Mouse (Mus musculus) heart, embryonic 16.5 days (tissue): ENCODE results near the gene Rbmxl1. TPM values are rescaled to one million over a fixed set of nuclear protein-coding genes. Genes with fewer than 3 reads are reported as not detected.
"Not testable (repeated sequence)": the region's sequence is repeated elsewhere in the genome, so short reads cannot be mapped to it uniquely, and the experiment has no call there.

Experiments used
- ATAC-seq: fragments of 200-750 bp; cut with Nextera tagmentation; replicated peaks from 2 replicates; pipeline ENCODE4 v1.8.0; 2017; ENCODE audit warnings: moderate number of reproducible peaks; ENCODE audit not compliant: insufficient read depth, low FRiP score; ENCODE audit errors: extremely low read depth
- H3K27ac ChIP-seq: fragments of 300-500 bp; sonication (generic); 2 replicates; pipeline ENCODE4 v1.5.1; 2014; ENCODE audit warnings: mild to moderate bottlenecking, low read length, control low read depth, moderate library complexity
- H3K27me3 ChIP-seq: fragments of 300-500 bp; sonication (generic); 2 replicates; pipeline ENCODE4 v1.6.1; 2014; ENCODE audit warnings: low read length, mixed read lengths; ENCODE audit not compliant: control insufficient read depth, insufficient read depth
- H3K36me3 ChIP-seq: fragments of 300-500 bp; sonication (generic); 2 replicates; pipeline ENCODE4 v1.6.1; 2014; ENCODE audit not compliant: control insufficient read depth, insufficient read depth
- H3K4me1 ChIP-seq: fragments of 300-500 bp; sonication (generic); 2 replicates; pipeline ENCODE4 v1.6.1; 2014; ENCODE audit warnings: low read length, mixed read lengths; ENCODE audit not compliant: control insufficient read depth, insufficient read depth
- H3K4me2 ChIP-seq: fragments of 300-500 bp; sonication (generic); 2 replicates; pipeline ENCODE4 v1.6.1; 2014; ENCODE audit warnings: low read depth, mild to moderate bottlenecking, control low read depth, low read length
- H3K4me3 ChIP-seq: fragments of 300-500 bp; sonication (generic); 2 replicates; pipeline ENCODE4 v1.5.1; 2014; ENCODE audit warnings: mild to moderate bottlenecking, control low read depth, low read length
- H3K9ac ChIP-seq: fragments of 300-500 bp; sonication (generic); 2 replicates; pipeline ENCODE4 v1.6.1; 2014; ENCODE audit warnings: low read length, control low read depth
- H3K9me3 ChIP-seq: fragments of 300-500 bp; sonication (generic); replicated peaks from 2 replicates; pipeline ENCODE4 v1.6.1; 2016; ENCODE audit warnings: low read length; ENCODE audit not compliant: control insufficient read depth
- WGBS: fragments of 180-500 bp; shearing (Covaris S2); extraction: QIAGEN DNeasy Blood & Tissue Kit; methylation state at CpG from one replicate; pipeline ENCODE4 v1.1.7; 2014; 5-methylcytosine and 5-hydroxymethylcytosine counted together
- polyA plus RNA-seq: library from polyadenylated mRNA; unstranded; fragments of >200 nt; fragmentation: Nextera tagmentation; extraction: Ambion mirVana; gene quantifications from 2 replicates; pipeline ENCODE4 v1.2.1, GENCODE M21; 2015

Rbmxl1 gene
- polyA plus RNA-seq, 1 experiment from 2014 or later: 138 TPM

DNA sequence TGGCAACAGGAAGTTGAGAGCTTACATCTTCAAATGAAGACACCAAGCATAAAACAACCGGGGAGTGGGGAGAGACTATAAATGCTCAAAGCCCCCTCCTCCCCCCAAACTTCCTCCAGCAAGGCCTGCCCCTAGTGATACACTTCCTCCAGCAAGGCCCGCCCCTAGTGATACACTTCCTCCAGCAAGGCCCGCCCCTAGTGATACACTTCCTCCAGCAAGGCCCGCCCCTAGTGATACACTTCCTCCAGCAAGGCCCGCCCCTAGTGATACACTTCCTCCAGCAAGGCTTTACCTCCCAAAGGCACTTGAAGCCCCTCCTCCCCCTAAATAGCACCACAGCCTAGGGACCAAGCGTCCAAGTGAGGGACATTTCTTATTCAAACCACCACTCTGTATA is 34.0 kb upstream of the Rbmxl1 start:
- H3K9ac ChIP-seq, H3K4me1 ChIP-seq, H3K27me3 ChIP-seq, H3K4me2 ChIP-seq, H3K4me3 ChIP-seq, H3K27ac ChIP-seq, H3K9me3 ChIP-seq, ATAC-seq: not testable (repeated sequence)
- peaks cover 12% of the 10 kb centered on the region; the same call in 1 of the 2 replicates for H3K36me3 ChIP-seq
- WGBS: 98% methylated on average over 3 of the region's 6 CpGs

DNA sequence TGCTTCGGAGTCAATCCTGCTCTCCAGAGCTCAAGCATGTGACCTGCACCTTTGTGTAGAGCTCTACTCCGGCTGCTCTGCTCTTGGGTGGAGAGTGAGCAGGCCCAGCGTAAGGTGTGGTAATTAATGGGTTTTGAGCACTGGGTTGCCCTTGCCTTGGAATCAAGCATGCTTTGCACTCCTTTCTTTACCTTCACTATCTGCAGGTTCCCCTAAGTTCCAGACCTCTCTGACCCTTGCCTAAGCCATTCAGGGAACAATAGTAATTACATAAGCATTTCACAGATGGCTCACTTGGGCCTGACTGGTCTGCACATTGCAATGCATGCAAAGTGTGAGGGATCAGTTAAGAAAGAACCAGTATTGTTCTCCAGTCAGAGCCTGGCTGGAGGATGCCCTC is 29.1 kb upstream of the Rbmxl1 start:
- no peak for ATAC-seq
- 83% methylated on average over 3 of the region's 3 CpGs for WGBS
- peaks cover 14% of the 10 kb centered on the region; the same call in 1 of the 2 replicates for H3K36me3 ChIP-seq

DNA sequence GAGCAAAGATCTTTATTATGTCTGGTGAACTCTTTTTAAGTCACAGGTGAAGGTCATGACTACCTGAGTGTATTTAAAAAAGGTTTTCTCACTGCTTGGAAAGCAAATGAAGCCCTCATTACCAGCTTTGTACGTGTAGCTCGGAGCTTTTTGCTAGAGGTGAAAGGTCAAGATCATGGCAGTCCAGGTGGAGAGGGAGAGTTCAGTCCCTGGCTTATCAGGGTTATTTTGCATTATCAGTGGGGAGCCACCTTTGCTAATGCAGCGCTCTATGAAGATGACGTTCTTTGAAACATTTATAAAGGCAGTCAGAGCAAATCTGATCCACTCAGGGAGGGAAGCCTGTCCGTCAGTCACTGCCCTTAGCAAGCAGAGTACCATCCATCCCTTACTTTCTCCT is 28.0 kb upstream of the Rbmxl1 start:
- Histone ChIP-seq H3K9me3 (no peaks in the 10 kb centered on the region), H3K9ac (no peak overlapping the region), H3K36me3 (peaks cover 14% of the 10 kb centered on the region; the same call in 1 of the 2 replicates), H3K27ac (no peak overlapping the region), H3K4me1 (no peaks in the 10 kb centered on the region), H3K4me3 (no peak overlapping the region), H3K27me3 (no peaks in the 10 kb centered on the region), H3K4me2 (no peak overlapping the region)
- no peak for ATAC-seq
- WGBS: 83% methylated on average over 5 of the region's 5 CpGs

More for the DNA sequence above, 29.1 kb upstream of the Rbmxl1 start:
- no peak overlapping the region for H3K9ac ChIP-seq
- H3K4me1 ChIP-seq: no peaks in the 10 kb centered on the region
- H3K9me3 ChIP-seq: no peaks in the 10 kb centered on the region
- H3K4me3 ChIP-seq: no peak overlapping the region
- no peaks in the 10 kb centered on the region for H3K27me3 ChIP-seq
- H3K4me2 ChIP-seq: no peak overlapping the region
- H3K27ac ChIP-seq: no peak overlapping the region

DNA sequence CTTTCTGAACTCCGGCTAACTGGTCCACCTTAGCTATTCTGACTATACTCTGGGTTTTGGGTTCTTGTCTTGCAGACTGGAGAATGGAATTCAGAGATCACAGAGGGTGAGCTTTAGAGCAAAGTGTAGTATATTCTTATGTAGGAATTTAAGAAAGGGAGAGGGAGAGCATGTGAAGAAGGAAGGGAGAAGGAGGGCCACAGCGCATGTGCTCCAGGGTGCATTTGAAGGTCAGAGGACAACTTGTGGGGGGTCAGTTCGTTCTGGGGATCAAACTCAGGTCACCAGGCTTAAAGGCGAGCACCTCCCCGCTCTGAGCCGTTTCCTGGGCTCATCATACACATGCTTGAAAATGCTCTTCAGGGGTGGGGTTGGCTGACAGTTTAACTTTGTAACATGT is 25.3 kb upstream of the Rbmxl1 start:
- no peak overlapping the region for H3K4me2 ChIP-seq
- peaks cover 14% of the 10 kb centered on the region for H3K36me3 ChIP-seq
- H3K27me3 ChIP-seq: no peaks in the 10 kb centered on the region
- no peak for ATAC-seq
- 87% methylated on average over 6 of the region's 6 CpGs for WGBS
- H3K9me3 ChIP-seq: no peaks in the 10 kb centered on the region
- H3K27ac ChIP-seq: no peak overlapping the region
- no peak overlapping the region for H3K4me3 ChIP-seq
- no peak overlapping the region for H3K9ac ChIP-seq
- H3K4me1 ChIP-seq: no peaks in the 10 kb centered on the region

DNA sequence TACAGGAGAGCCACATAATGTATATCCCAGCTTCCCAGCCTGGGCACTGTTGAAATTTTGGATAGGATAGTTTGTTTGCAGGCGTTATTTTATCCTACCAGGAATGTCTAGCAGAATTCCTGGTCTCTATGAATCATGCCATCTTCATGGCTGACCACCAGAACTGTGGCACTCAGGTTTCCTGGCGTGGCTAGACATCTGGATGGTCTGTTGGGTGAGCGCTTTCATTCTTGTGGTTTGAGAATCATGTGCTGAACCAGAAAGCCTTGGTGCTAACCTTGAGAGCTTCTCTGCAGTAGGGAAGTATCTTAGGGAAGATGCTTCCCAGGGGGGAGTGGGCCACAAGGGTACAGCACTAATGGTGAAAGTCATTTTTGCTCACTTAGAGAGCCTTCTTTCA is 6.4 kb upstream of the Rbmxl1 start:
- Histone ChIP-seq H3K4me1 (peaks cover 7% of the 10 kb centered on the region), H3K9ac (no peak overlapping the region), H3K9me3 (no peaks in the 10 kb centered on the region), H3K4me2 (no peak overlapping the region), H3K36me3 (peaks cover 3% of the 10 kb centered on the region; the same call in 1 of the 2 replicates), H3K4me3 (no peak overlapping the region), H3K27ac (no peak overlapping the region), H3K27me3 (no peaks in the 10 kb centered on the region)
- no peak for ATAC-seq
- whole genome bisulfite sequencing: 85% methylated on average over 3 of the region's 3 CpGs

DNA sequence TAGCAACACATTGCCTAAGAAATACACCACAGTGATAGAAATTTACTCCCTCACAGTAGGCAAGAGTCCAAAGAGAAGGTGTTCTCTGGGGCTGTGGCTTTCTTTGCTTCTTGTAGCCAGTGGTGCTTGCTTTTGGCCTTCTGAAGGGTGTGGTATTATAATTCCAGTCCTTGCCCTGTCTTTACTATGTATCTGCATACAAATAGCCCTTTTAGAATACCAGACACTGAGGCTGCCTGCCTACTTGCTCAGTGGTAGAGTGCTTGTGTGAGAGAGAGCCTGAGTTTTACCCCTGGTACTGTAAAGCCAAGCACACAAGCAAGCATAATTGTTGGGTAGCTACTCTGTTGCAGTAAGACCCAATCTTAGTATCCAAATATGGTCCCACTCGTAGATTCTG is 6.0 kb upstream of the Rbmxl1 start:
- no peaks in the 10 kb centered on the region for H3K9me3 ChIP-seq
- H3K4me3 ChIP-seq: no peak overlapping the region
- H3K9ac ChIP-seq: no peak overlapping the region
- ATAC-seq: no peak
- no peak overlapping the region for H3K27ac ChIP-seq
- H3K4me1 ChIP-seq: peaks cover 7% of the 10 kb centered on the region
- WGBS: 91% methylated on average over 1 of the region's 1 CpGs
- H3K27me3 ChIP-seq: no peaks in the 10 kb centered on the region
- H3K4me2 ChIP-seq: no peak overlapping the region
- peaks cover 3% of the 10 kb centered on the region; the same call in 1 of the 2 replicates for H3K36me3 ChIP-seq

DNA sequence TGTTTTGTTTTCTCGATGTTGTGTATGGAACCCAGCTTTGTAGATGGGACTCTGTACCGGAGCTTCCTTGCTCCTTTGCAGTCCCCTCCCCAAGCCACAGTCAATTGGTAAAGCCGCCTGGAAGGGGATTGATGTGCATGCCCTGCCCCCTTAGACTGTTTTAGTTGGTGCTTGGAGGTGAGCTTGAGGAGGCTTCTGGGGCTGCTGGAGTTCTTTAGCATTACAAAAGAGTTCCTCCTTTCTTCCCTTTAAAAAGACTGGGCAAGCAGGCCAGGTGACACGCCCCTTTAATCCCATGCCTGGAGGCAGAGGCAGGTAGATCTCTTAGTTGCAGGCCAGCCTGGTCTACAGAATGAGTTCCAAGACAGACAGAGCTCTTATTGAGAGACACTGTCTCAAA is 4.4 kb upstream of the Rbmxl1 start:
- no peak overlapping the region for H3K9ac ChIP-seq
- H3K27ac ChIP-seq: no peak overlapping the region
- no peak overlapping the region for H3K4me2 ChIP-seq
- H3K36me3 ChIP-seq: peaks cover 3% of the 10 kb centered on the region; the same call in 1 of the 2 replicates
- no peaks in the 10 kb centered on the region for H3K27me3 ChIP-seq
- no peak overlapping the region for H3K4me3 ChIP-seq
- ATAC-seq: no peak
- H3K9me3 ChIP-seq: no peaks in the 10 kb centered on the region
- H3K4me1 ChIP-seq: peaks cover 7% of the 10 kb centered on the region
- 90% methylated on average over 4 of the region's 4 CpGs for WGBS

DNA sequence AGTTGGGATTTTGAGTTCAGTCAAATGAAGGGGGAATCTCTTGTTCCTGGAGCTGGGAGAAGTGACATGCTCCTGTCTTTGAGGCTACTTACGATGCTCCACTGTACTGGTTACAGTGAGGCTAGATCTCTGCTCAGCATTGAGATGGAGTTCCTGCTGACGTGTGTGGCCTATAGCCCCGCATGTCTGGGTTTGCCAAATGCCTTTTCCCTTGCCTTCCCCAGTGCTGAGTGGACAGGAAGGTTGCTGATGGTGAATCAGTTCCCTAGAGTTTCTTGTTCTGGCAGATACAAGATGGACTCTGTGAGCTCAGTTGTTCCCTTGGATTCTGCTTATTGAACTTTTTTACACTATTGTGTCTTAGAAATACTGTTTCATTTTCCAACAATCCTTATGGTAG is 2.2 kb upstream of the Rbmxl1 start:
- Histone ChIP-seq H3K4me1 (peaks cover 12% of the 10 kb centered on the region), H3K27ac (no peak overlapping the region), H3K36me3 (peaks cover 7% of the 10 kb centered on the region; the same call in 1 of the 2 replicates), H3K9me3 (no peaks in the 10 kb centered on the region), H3K4me3 (no peak overlapping the region), H3K27me3 (no peaks in the 10 kb centered on the region), H3K9ac (peak overlapping the region; percentile 46; the same call in 1 of the 2 replicates), H3K4me2 (no peak overlapping the region; the same call in 1 of the 2 replicates)
- WGBS: 55% methylated on average over 3 of the region's 3 CpGs
- no peak for ATAC-seq

DNA sequence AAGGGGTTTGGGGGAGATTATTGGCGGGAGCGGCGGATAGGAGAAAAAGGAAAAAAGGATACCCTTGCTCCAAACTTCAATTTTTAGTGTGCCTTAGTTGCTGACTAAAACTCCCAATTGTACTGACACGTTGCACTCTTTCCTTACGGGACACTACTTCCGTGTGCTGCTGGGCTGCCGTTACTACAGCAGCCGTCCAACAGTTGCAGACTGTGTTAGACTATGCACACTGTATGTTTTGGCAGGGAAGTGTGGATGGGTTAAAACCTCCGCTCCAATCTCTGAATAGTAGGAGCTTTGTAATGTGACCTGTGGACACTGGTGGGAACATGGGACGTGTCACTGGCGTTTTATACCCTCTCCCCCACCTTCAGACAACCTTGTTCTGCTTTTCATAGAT is 1.4 kb upstream of the Rbmxl1 start:
- H3K9ac ChIP-seq: peak overlapping the region; percentile 90

More for the DNA sequence above, 1.4 kb upstream of the Rbmxl1 start:
- Histone ChIP-seq H3K27ac (peak overlapping the region; percentile 98), H3K9me3 (no peaks in the 10 kb centered on the region), H3K27me3 (no peaks in the 10 kb centered on the region), H3K4me3 (peak overlapping the region; percentile 91), H3K4me2 (peak overlapping the region; percentile 99), H3K4me1 (peaks cover 12% of the 10 kb centered on the region), H3K36me3 (peaks cover 7% of the 10 kb centered on the region; the same call in 1 of the 2 replicates)
- under 1% methylated on average over 11 of the region's 11 CpGs for whole genome bisulfite sequencing
- ATAC-seq: peak; percentile 43
